Mouse (Mus musculus): Measurements from ENCODE around the gene Wfdc2. TPM values are rescaled to one million over a fixed set of nuclear protein-coding genes. Genes with fewer than 3 reads are reported as not detected.

Gene Wfdc2
- polyA plus RNA-seq, 1 experiment from 2014 or later: 716 TPM

DNA sequence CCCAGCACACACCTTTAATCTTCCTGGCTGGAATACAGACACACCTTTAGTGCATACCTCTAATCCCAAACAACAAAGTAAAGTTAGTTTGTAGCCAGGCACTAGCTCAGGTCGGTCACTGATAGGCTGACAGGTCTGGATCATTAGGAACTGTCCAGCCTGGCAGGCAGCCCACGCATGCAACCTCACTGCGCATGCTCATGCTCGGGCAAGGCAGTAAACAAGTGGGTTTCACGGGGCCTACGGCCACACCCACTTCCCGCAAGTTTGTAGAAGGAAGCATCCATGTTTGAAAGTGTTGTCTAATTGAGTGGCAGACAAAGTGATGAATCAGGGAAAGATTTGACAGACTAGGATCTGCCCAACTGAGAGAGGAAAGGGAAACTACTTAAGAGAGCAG lies 19.6 kb upstream of the Wfdc2 start:
- no peak for TF ChIP-seq CTCF (IDR thresholded peaks at IDR 0.05; ENCODE audit: low read depth)
- ATAC-seq (replicated peaks; ENCODE audit: low FRiP score, low read depth): no peak
- no peaks in the 10 kb centered on the region for H3K9me3 ChIP-seq (replicated peaks; ENCODE audit: low read length)
- no peaks in the 10 kb centered on the region for H3K36me3 ChIP-seq (ENCODE audit: insufficient read depth, low read length)
- H3K4me3 ChIP-seq (replicated peaks; ENCODE audit: low read depth, low read length): no peak overlapping the region
- H3K4me1 ChIP-seq (replicated peaks; ENCODE audit: insufficient read depth, low read length): peaks cover 9% of the 10 kb centered on the region; the same call in 1 of the 2 replicates
- H3K4me2 ChIP-seq (ENCODE audit: low read length): no peak overlapping the region
- 79% methylated on average over 7 of the region's 7 CpGs for WGBS
- peak overlapping the region; percentile 78; the same call in 1 of the 2 replicates for H3K27ac ChIP-seq
- no peak for DNase-seq (ENCODE audit: low spot score)
- H3K9ac ChIP-seq (ENCODE audit: low read depth, low read length): no peak overlapping the region
- H3K27me3 ChIP-seq (ENCODE audit: insufficient read depth, low read length): no peaks in the 10 kb centered on the region

DNA sequence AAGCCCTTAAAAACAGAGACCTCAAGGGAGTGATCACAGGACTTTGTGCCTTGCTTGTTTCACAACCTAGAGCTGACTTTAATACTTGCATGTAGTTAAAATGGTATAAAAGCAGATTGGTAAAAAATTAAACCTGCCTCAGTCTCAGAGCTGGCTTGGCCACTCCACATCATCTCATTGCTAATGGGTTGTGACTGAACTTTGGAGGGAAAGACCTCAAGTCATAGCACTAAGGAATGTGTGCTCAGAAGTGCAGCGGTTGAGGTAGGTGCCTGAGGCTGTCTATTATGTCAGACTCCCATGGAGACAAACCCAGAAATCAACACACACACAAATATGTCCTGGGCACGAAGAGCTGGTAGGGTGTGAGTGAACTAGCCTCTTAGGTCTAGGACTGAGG lies 18.5 kb upstream of the Wfdc2 start:
- Histone ChIP-seq H3K36me3 (ENCODE audit: insufficient read depth, low read length) (no peaks in the 10 kb centered on the region), H3K27ac (peak overlapping the region; percentile 78), H3K4me3 (replicated peaks; ENCODE audit: low read depth, low read length) (no peak overlapping the region), H3K27me3 (ENCODE audit: insufficient read depth, low read length) (no peaks in the 10 kb centered on the region), H3K4me1 (replicated peaks; ENCODE audit: insufficient read depth, low read length) (peaks cover 9% of the 10 kb centered on the region; the same call in 1 of the 2 replicates), H3K9ac (ENCODE audit: low read depth, low read length) (no peak overlapping the region), H3K9me3 (replicated peaks; ENCODE audit: low read length) (no peaks in the 10 kb centered on the region), H3K4me2 (ENCODE audit: low read length) (no peak overlapping the region)
- TF ChIP-seq CTCF (IDR thresholded peaks at IDR 0.05; ENCODE audit: low read depth): no peak
- DNase-seq (ENCODE audit: low spot score) (no peak), ATAC-seq (replicated peaks; ENCODE audit: low FRiP score, low read depth) (peak; percentile 85; the same call in 1 of the 2 replicates)
- 58% methylated on average over 2 of the region's 2 CpGs for WGBS

DNA sequence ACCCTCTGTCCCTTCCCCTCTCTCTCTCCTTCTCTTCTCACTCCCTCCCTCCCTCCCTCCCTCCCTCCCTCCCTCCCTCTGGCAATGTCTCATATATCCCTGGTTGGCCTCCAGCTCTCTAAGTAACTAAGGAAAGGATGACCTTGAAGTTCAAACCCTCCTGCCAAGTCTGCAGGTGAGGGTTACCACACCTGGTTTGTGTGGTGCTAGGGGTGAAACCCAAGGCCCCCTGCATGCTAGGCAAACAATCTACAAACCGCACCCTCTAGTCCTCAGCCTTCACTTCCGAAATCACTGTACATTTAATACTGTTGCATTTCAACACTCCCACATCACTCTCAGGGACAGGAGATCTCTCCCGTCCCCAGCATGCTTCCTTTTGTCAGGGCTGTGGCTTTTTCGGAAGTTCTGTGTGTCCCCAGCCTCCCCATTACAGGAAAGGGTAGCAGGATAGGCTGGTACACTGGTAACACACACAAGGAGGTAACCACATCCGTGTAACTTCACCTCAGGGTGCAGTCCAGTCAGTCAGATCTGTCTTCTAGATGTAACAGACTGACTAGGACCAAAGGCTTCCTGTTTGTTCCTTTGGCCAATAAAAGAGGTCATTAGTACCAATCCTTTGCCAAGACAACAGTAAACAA lies 17.6 kb upstream of the Wfdc2 start:
- Histone ChIP-seq H3K36me3 (ENCODE audit: insufficient read depth, low read length) (no peaks in the 10 kb centered on the region), H3K4me2 (ENCODE audit: low read length) (no peak overlapping the region), H3K9me3 (replicated peaks; ENCODE audit: low read length) (no peaks in the 10 kb centered on the region), H3K4me3 (replicated peaks; ENCODE audit: low read depth, low read length) (no peak overlapping the region), H3K4me1 (replicated peaks; ENCODE audit: insufficient read depth, low read length) (peaks cover 9% of the 10 kb centered on the region; the same call in 1 of the 2 replicates), H3K9ac (ENCODE audit: low read depth, low read length) (no peak overlapping the region), H3K27ac (peak overlapping the region; percentile 78), H3K27me3 (ENCODE audit: insufficient read depth, low read length) (no peaks in the 10 kb centered on the region)
- DNase-seq (ENCODE audit: low spot score): no peak
- ATAC-seq (replicated peaks; ENCODE audit: low FRiP score, low read depth): no peak
- no peak for TF ChIP-seq CTCF (IDR thresholded peaks at IDR 0.05; ENCODE audit: low read depth)
- WGBS: 20% methylated on average over 5 of the region's 5 CpGs

DNA sequence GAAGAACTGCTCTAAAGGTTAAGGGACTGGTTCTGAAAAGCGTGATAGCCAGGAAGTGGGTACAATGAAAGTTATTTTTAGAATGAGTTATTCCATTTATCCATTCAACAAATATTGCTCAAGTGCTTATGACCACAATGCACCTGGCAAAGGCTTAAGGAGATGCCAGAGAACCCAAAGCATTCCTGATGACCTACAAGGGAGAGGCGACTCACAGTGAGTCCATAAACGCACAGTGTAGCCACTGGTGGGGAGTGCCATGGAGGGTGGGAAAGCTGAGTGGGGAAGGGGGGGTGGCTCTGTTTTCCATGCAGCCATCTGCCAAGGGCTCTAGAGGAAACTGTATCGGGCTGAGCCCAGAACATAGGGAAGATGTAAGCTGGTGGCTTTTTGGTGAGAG lies 12.9 kb upstream of the Wfdc2 start:
- Histone ChIP-seq H3K27me3 (ENCODE audit: insufficient read depth, low read length) (no peaks in the 10 kb centered on the region), H3K4me3 (replicated peaks; ENCODE audit: low read depth, low read length) (no peak overlapping the region), H3K9me3 (replicated peaks; ENCODE audit: low read length) (no peaks in the 10 kb centered on the region), H3K4me2 (ENCODE audit: low read length) (no peak overlapping the region), H3K9ac (ENCODE audit: low read depth, low read length) (no peak overlapping the region), H3K36me3 (ENCODE audit: insufficient read depth, low read length) (no peaks in the 10 kb centered on the region), H3K4me1 (replicated peaks; ENCODE audit: insufficient read depth, low read length) (0 out of 2 replicates have a peak, but pooled peaks cover 4% of the 10 kb centered on the region), H3K27ac (no peak overlapping the region)
- DNase-seq (ENCODE audit: low spot score) (no peak), ATAC-seq (replicated peaks; ENCODE audit: low FRiP score, low read depth) (no peak)
- 48% methylated on average over 4 of the region's 4 CpGs for WGBS
- no peak for TF ChIP-seq CTCF (IDR thresholded peaks at IDR 0.05; ENCODE audit: low read depth)

DNA sequence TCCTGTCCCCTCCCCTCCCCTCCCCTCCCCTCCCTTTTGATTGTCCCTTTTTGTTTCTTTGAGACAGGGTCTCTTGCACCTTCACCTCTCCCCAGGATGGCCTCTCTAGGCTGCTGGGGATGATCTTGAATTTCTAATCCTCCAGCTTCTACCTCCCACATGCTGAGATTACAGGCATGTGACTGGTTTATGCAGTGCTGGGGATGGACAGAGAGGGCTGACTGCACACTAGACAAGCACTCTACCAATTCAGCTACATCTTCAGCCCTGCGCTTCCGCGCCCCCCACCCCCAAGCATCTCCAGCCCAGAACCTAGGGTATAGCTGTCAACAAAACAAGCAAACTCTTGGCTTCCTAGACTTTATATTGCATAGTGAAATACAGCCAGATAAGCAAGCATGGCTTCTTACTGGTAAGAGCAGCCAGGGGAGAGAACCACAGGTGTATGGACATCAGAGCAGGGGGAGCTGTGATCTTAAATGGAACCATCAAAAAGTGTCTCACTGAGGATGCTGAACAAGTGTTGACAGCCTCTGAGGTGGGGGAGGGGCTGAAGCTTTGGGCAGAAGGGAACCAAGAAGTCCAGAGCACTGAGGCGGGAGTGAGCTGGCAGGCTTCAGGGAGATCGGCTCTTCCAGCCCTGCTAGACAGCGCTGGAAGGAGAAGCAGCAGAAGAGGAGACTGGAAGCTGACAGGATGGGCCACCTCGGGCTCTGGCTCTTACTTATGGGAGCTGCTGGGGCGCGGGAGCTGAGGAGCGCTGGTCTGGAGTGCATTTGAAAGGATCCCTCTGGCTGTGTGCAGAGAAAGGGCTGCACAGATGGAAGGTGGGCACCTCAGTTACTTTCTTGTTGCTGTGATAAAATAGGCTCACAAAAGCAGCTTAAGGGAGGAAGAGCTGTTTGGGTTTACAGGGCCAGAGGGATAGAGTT lies 12.0 kb upstream of the Wfdc2 start:
- Histone ChIP-seq H3K9ac (ENCODE audit: low read depth, low read length) (no peak overlapping the region), H3K9me3 (replicated peaks; ENCODE audit: low read length) (no peaks in the 10 kb centered on the region), H3K4me1 (replicated peaks; ENCODE audit: insufficient read depth, low read length) (no peaks in the 10 kb centered on the region), H3K4me2 (ENCODE audit: low read length) (no peak overlapping the region), H3K36me3 (ENCODE audit: insufficient read depth, low read length) (no peaks in the 10 kb centered on the region), H3K4me3 (replicated peaks; ENCODE audit: low read depth, low read length) (no peak overlapping the region), H3K27me3 (ENCODE audit: insufficient read depth, low read length) (no peaks in the 10 kb centered on the region), H3K27ac (no peak overlapping the region)
- WGBS: 25% methylated on average over 10 of the region's 10 CpGs
- DNase-seq (ENCODE audit: low spot score): peak; percentile 41
- peak; percentile 21; the same call in 1 of the 2 replicates for ATAC-seq (replicated peaks; ENCODE audit: low FRiP score, low read depth)
- TF ChIP-seq CTCF (IDR thresholded peaks at IDR 0.05; ENCODE audit: low read depth): no peak

DNA sequence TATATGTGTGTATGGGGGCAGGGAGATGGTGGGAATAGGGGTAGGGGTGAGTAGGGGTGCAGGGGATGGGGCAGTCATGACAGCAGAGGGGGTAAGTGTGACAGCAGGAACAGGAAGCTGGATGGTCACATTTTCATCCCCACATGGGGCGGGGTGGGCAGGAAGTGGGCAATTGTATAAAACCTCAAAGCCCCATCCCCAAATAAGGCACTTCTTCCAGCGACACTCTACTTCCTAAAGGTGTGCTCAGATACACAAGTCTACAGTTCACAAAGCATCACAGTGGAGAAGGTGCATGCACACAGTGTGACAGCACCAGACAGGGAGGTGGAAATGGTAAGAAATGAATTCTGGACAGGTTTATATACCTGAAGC lies 11.3 kb upstream of the Wfdc2 start:
- no peak for DNase-seq (ENCODE audit: low spot score)
- no peaks in the 10 kb centered on the region for H3K27me3 ChIP-seq (ENCODE audit: insufficient read depth, low read length)
- no peaks in the 10 kb centered on the region for H3K9me3 ChIP-seq (replicated peaks; ENCODE audit: low read length)
- no peak overlapping the region for H3K4me2 ChIP-seq (ENCODE audit: low read length)
- WGBS: 76% methylated on average over 2 of the region's 2 CpGs
- TF ChIP-seq CTCF (IDR thresholded peaks at IDR 0.05; ENCODE audit: low read depth): no peak
- H3K27ac ChIP-seq: no peak overlapping the region
- H3K4me1 ChIP-seq (replicated peaks; ENCODE audit: insufficient read depth, low read length): no peaks in the 10 kb centered on the region
- no peak overlapping the region for H3K9ac ChIP-seq (ENCODE audit: low read depth, low read length)
- no peak for ATAC-seq (replicated peaks; ENCODE audit: low FRiP score, low read depth)
- no peak overlapping the region for H3K4me3 ChIP-seq (replicated peaks; ENCODE audit: low read depth, low read length)
- H3K36me3 ChIP-seq (ENCODE audit: insufficient read depth, low read length): no peaks in the 10 kb centered on the region
